Mouse (Mus musculus) heart, embryonic 10.5 days (tissue): ENCODE measurements around the gene Sucnr1. TPM values are rescaled to one million over a fixed set of nuclear protein-coding genes. Genes with fewer than 3 reads are reported as not detected.

Experiments
- DNase-seq: peaks from one replicate; pipeline ENCODE4 v3.0.0-alpha.2; 2017; ENCODE audit warnings: low spot score
- H3K27ac ChIP-seq: fragments of 300-500 bp; sonication (generic); 2 replicates; pipeline ENCODE4 v1.5.1; 2016; ENCODE audit warnings: mild to moderate bottlenecking
- H3K27me3 ChIP-seq: fragments of 300-500 bp; sonication (generic); 2 replicates; pipeline ENCODE4 v1.6.1; 2016; ENCODE audit warnings: mild to moderate bottlenecking; ENCODE audit not compliant: poor library complexity, insufficient read depth, severe bottlenecking
- H3K36me3 ChIP-seq: fragments of 300-500 bp; sonication (generic); 2 replicates; pipeline ENCODE4 v1.6.1; 2016; ENCODE audit warnings: mild to moderate bottlenecking, moderate library complexity
- H3K4me1 ChIP-seq: fragments of 300-500 bp; sonication (generic); 2 replicates; pipeline ENCODE4 v1.6.1; 2016; ENCODE audit warnings: mild to moderate bottlenecking
- H3K4me3 ChIP-seq: fragments of 300-500 bp; sonication (generic); 2 replicates; pipeline ENCODE4 v1.5.1; 2016; ENCODE audit warnings: mild to moderate bottlenecking, moderate library complexity
- H3K9me3 ChIP-seq: fragments of 300-500 bp; sonication (generic); 2 replicates; pipeline ENCODE4 v1.6.1; 2016; ENCODE audit warnings: mild to moderate bottlenecking, moderate library complexity
- WGBS: fragments of 180-500 bp; shearing (Covaris S2); methylation state at CpG from one replicate; pipeline ENCODE4 v1.1.7; 2016; 5-methylcytosine and 5-hydroxymethylcytosine counted together
- polyA plus RNA-seq: library from polyadenylated mRNA; unstranded; fragments of >200 nt; fragmentation: Nextera tagmentation; extraction: Ambion mirVana; gene quantifications from 2 replicates; pipeline ENCODE4 v1.2.1, GENCODE M21; 2016

The Sucnr1 gene
- not detected in 2 replicates for polyA plus RNA-seq

DNA sequence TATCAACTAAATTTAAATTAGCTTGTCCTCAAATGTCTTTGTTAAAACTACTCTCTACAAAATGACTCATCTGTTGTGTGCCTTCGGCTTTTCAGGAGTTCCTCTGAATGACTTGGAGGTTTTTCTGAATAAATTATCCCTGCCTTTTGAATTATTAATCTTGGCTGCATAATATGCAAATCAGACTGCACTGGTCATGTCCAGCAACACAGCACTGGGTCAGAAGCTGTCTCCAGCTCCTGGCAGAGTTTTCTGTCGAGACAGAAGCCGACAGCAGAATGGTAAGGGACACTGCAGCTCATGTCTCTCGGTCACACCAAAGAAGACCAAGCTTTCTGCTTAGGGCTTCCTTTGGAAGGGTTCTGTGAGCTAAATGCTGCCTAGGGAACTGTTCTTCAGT lies at the start of gene Sucnr1:
TSS of gene Sucnr1 (plus strand) at position 222 of the 400 bp plus-strand sequence.
- Histone ChIP-seq H3K4me1 (no peaks in the 10 kb centered on the region; the same call in 1 of the 2 replicates), H3K4me3 (no peak within 1 kb of the TSS), H3K27me3 (no peaks in the 10 kb centered on the region), H3K27ac (no peak within 1 kb of the TSS), H3K9me3 (no peaks in the 10 kb centered on the region), H3K36me3 (no peaks in the 10 kb centered on the region)
- 66% methylated on average over 4 of the region's 4 CpGs for WGBS
- DNase-seq: no peak

GRCm38 (mm10) chr3:60046221-60046913 lies 35.3 kb upstream of the Sucnr1 start:
- Histone ChIP-seq H3K4me1 (no peaks in the 10 kb centered on the region), H3K9me3 (no peaks in the 10 kb centered on the region), H3K4me3 (no peak overlapping the region), H3K36me3 (no peaks in the 10 kb centered on the region), H3K27me3 (no peaks in the 10 kb centered on the region), H3K27ac (no peak overlapping the region)
- no peak for DNase-seq
- WGBS: 86% methylated on average over 3 of the region's 3 CpGs

DNA sequence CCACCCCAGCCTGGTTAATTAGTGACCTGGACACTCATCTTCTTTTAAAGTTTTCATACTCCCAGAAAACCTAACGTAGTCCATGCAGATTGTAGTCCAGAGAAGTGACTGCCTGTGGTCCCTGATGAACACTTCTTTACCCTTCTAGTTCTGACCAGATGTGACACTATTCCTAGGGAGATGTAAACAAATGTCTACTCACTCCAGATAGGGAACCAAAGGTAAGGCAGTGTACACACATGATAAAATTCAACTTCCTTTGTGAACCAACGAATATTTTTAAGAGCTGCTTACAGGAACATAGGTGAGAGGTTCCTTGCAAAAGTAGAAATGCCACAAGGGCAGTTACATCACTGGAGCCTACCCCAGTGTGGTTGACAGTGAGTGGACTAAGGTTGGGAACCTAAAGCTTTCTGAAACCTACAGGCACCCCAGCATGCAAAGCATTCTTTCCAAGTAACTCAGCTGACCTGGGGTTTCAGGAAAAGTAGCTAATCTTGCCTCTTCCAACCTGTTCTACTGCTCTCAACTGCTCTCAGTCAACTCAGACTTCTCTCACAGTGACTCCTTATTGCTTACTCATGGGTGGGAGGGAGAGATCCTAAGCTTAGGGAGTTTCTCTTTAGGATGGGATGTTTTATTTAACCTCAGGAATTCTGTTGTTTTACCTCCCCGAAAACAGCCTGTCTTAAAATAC lies 28.3 kb upstream of the Sucnr1 start:
- Histone ChIP-seq H3K27ac (no peak overlapping the region), H3K27me3 (no peaks in the 10 kb centered on the region), H3K9me3 (no peaks in the 10 kb centered on the region), H3K4me1 (no peaks in the 10 kb centered on the region), H3K4me3 (no peak overlapping the region), H3K36me3 (no peaks in the 10 kb centered on the region)
- 73% methylated on average over 3 of the region's 3 CpGs for WGBS
- no peak for DNase-seq

DNA sequence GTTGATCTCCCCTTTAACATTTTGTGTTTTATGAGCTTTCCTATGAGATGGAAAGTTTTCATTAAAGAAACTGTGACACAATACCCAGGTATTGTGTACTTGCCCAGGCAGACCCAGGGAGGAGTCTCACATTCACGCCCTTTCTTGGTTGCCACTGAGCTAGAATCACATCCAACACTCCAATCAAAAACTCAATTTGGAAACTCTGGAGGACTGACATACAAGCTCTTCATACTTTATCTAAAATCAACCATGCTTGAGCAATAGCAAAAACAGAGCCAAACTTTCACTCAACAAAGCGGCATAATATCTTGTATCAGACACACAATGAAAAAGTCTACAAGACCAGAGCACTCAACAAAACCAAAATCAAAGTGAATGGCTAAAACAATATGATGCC lies 27.7 kb upstream of the Sucnr1 start:
- Histone ChIP-seq H3K9me3 (no peaks in the 10 kb centered on the region), H3K27me3 (no peaks in the 10 kb centered on the region), H3K36me3 (no peaks in the 10 kb centered on the region), H3K27ac (no peak overlapping the region), H3K4me1 (no peaks in the 10 kb centered on the region), H3K4me3 (no peak overlapping the region)
- no peak for DNase-seq
- 85% methylated on average over 2 of the region's 2 CpGs for WGBS

DNA sequence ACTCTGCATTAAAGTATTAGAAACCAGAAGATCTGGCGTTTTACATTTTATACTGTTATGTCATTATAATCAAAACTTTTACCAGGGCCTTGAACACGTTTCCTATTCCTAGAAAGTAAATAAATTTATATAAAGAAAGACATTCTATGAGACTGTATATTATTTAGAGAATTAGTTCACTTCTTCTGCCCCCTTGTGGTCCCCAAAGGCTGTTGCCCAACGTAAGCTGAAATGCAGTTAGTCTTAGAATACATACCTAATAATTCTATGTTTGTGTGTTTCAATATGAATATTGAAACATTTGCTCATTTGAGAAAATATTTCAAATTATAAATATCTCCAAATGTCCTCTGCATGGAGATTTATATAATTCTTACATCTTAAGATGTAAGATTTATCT lies 25.2 kb upstream of the Sucnr1 start:
- WGBS: 26% methylated on average over 3 of the region's 3 CpGs
- H3K27me3 ChIP-seq: no peaks in the 10 kb centered on the region
- no peak overlapping the region for H3K27ac ChIP-seq
- no peak overlapping the region for H3K4me3 ChIP-seq
- DNase-seq: no peak
- no peaks in the 10 kb centered on the region for H3K9me3 ChIP-seq
- H3K36me3 ChIP-seq: no peaks in the 10 kb centered on the region
- H3K4me1 ChIP-seq: no peaks in the 10 kb centered on the region

DNA sequence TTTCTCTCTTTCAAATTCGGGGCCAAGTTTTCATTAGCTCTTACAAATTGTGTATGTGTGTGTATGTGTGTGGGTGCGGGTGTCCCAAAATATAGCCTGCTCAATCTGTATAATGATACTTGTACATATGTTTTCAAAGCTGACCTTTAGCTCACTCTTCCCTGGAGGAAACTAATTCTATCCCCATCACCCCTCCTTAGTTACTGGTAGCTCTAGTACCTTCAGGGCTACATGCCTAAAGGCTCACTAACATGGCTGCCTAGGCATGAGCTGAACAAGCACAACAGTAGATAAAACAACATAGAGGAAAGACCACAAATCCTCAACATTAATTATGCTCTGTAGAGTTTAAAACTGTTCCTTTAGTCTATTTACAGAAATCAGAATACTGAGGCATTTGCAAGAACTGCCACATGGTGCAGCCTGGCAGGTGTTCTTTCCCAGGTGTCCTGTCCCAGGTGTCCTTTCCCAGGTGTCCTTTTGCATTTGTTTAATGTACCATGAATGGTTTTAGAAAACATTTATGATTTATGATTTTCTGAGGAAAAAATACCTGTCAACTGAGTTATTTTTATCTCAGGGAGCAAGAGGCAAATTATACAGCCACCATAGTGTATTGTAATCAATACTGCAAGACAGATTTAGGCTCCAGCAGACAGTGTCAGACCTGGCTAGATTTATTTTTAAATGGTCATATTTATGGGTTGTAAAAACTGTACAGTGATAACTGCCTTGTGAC lies 24.4 kb upstream of the Sucnr1 start:
- no peaks in the 10 kb centered on the region for H3K27me3 ChIP-seq
- H3K4me3 ChIP-seq: no peak overlapping the region
- H3K9me3 ChIP-seq: no peaks in the 10 kb centered on the region
- H3K27ac ChIP-seq: no peak overlapping the region
- DNase-seq: no peak
- no peaks in the 10 kb centered on the region for H3K4me1 ChIP-seq
- no peaks in the 10 kb centered on the region for H3K36me3 ChIP-seq
- WGBS: 82% methylated on average over 2 of the region's 2 CpGs

GRCm38 (mm10) chr3:60057809-60058082 lies 23.9 kb upstream of the Sucnr1 start:
- Histone ChIP-seq H3K9me3 (no peaks in the 10 kb centered on the region), H3K27ac (no peak overlapping the region), H3K27me3 (no peaks in the 10 kb centered on the region), H3K4me3 (no peak overlapping the region), H3K4me1 (no peaks in the 10 kb centered on the region), H3K36me3 (no peaks in the 10 kb centered on the region)
- no peak for DNase-seq
- 67% methylated on average over 1 of the region's 1 CpGs for WGBS

- Histone ChIP-seq H3K4me3 (no peak overlapping the region), H3K27me3 (no peaks in the 10 kb centered on the region), H3K36me3 (no peaks in the 10 kb centered on the region), H3K27ac (no peak overlapping the region), H3K9me3 (no peaks in the 10 kb centered on the region), H3K4me1 (no peaks in the 10 kb centered on the region; the same call in 1 of the 2 replicates)
- WGBS: 95% methylated on average over 1 of the region's 1 CpGs
- no peak for DNase-seq
Measured at GRCm38 (mm10) chr3:60078883-60079415, 2.7 kb upstream of the Sucnr1 start.

DNA sequence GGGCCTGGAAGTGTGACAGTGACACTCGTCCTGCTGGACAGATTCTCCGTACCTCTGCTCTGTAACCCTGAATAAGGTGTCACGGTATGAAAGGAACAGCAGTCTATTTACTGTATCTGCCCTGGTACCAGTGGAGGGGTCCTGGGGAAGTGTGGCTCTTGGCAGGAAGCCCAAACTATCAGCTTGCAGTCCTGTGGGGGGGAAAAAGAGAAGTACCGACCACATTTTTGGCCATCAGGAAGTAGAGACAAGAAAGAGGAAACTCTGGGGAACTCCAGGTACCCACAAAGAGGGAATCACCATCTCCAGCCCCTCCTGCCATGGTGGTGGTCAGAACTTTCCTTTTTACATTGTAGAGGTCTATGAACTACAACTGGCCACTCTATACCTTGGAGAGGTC lies 1.1 kb upstream of the Sucnr1 start:
- Histone ChIP-seq H3K4me3 (no peak overlapping the region), H3K36me3 (no peaks in the 10 kb centered on the region), H3K9me3 (no peaks in the 10 kb centered on the region), H3K4me1 (no peaks in the 10 kb centered on the region; the same call in 1 of the 2 replicates), H3K27me3 (no peaks in the 10 kb centered on the region), H3K27ac (no peak overlapping the region)
- WGBS: 46% methylated on average over 4 of the region's 4 CpGs
- no peak for DNase-seq

- Histone ChIP-seq H3K27ac (no peak overlapping the region), H3K9me3 (no peaks in the 10 kb centered on the region), H3K4me1 (no peaks in the 10 kb centered on the region; the same call in 1 of the 2 replicates), H3K27me3 (no peaks in the 10 kb centered on the region), H3K4me3 (no peak overlapping the region), H3K36me3 (no peaks in the 10 kb centered on the region)
- 87% methylated on average over 3 of the region's 3 CpGs for WGBS
- DNase-seq: no peak
Measured at GRCm38 (mm10) chr3:60082746-60083145, 1.1 kb downstream of the Sucnr1 start.

GRCm38 (mm10) chr3:60085729-60086128 lies 4.1 kb downstream of the Sucnr1 start:
- H3K27me3 ChIP-seq: no peaks in the 10 kb centered on the region
- no peak for DNase-seq
- WGBS: 86% methylated on average over 2 of the region's 2 CpGs
- H3K4me3 ChIP-seq: no peak overlapping the region
- no peaks in the 10 kb centered on the region; the same call in 1 of the 2 replicates for H3K4me1 ChIP-seq
- no peaks in the 10 kb centered on the region for H3K36me3 ChIP-seq
- no peak overlapping the region for H3K27ac ChIP-seq
- no peaks in the 10 kb centered on the region for H3K9me3 ChIP-seq

DNA sequence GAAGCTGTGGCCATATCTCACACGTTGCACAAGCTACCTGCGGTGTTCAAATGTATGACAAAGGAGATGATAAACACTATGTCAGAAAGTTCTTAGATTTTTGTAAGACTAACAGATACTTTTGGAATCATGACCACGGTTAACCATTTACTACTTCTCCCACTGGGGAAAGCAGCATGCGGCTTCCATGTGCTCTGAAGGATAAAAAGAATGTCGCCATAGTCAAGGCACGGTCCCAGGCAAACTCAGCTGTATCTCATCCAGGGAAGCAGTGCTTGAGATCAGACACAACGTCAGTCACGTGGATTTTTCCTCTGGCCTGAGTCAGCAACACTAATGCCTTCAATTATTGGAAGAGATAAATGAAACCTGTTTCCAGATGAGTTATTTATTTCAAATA lies 9.7 kb downstream of the Sucnr1 start:
- H3K27me3 ChIP-seq: no peaks in the 10 kb centered on the region
- no peaks in the 10 kb centered on the region for H3K36me3 ChIP-seq
- 81% methylated on average over 8 of the region's 8 CpGs for WGBS

More for the DNA sequence above, 9.7 kb downstream of the Sucnr1 start:
- DNase-seq: no peak
- no peaks in the 10 kb centered on the region for H3K9me3 ChIP-seq
- H3K27ac ChIP-seq: no peak overlapping the region
- no peaks in the 10 kb centered on the region for H3K4me1 ChIP-seq
- no peak overlapping the region for H3K4me3 ChIP-seq
